Mouse (Mus musculus) embryonic stem cell, embryonic (primary cell): ENCODE measurements around the gene Ankrd13b.

Source experiments
- CTCF ChIA-PET, 4 experiments: fragments of 300-600 bp in 2 of 4; fragments of 350-600 bp in 2 of 4; sonication (Branson Sonifier 250); formaldehyde crosslinking; loops; one replicate each; lab custom pipeline; 2022; ENCODE audit warnings: inconsistent platforms in 2 of 4; lab: Charles Lee
- POLR2A ChIA-PET, 4 experiments: fragments of 300-600 bp in 2 of 4; fragments of 350-600 bp in 2 of 4; sonication (Branson Sonifier 250); formaldehyde crosslinking; loops; one replicate each; lab custom pipeline; 2022; ENCODE audit warnings: antibody characterized with exemption in 4 of 4, inconsistent platforms in 1 of 4; lab: Charles Lee

The Ankrd13b gene

DNA sequence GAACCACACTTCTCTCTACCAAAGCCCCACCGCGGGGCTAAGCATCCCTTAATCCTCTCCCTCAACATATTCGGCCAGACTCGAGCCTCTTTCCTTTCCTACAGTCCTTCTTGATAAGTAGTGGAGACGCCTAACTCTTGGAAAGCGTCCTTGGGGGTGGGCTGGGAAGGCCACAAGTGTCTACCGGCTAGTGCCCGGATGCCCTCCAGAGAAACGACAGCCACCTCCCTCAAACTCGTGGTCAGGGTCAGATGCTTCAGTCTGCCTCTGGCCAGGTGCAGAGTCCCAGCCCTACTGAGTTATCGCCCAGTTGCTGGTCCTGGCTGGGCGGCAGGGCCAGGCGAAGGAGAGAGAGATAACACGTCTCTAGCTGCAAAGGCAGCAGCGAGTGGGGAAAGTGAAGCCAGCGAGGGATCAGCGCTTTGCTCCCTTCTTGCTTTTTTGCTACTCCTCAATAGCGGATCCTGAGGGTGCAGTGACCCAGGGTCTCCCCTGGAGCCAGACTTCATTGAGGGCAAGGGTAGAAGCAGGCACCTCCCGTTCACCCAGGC lies 24.9 kb upstream of the Ankrd13b start:
- CTCF ChIA-PET: interaction anchor here in 3 of 4 experiments (1.0 to 6.4 kb wide), 9 partner anchors 11 to 47 kb away, joined by 3 to 32 read pairs (median 4); partner anchors contain the start of gene Git1 (in 2 of the 3)
- POLR2A ChIA-PET: interaction anchor here (0.5 to 16.4 kb wide), 30 partner anchors 10 to 751 kb away, joined by 3 to 210 read pairs (median 4); partner anchors contain the start of genes Git1 (in 3 of the 4), Ankrd13b (in 2 of the 4), Taok1 (in 2 of the 4) and Gosr1 (in 1 of the 4)

DNA sequence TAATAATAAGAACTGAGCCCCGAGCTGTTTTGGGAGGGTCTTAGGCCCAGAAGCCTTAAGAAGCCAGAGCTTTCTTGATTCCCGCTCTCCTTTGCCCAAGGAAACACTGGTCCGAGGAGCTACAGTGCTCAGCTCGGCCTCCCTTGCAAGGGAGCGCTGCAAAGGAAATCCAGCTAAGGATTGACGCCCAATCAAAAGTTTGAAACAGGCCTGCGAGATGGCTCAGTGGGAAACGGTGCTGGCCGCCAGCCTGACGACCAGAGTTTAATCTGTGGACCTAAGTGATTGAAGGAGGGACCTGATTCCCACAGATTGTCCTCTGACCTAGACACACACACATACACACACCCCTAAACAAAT lies 24.3 kb upstream of the Ankrd13b start:
- ChIA-PET POLR2A (interaction anchor here (0.5 to 16.4 kb wide), 26 partner anchors 8 to 847 kb away, joined by 3 to 210 read pairs (median 4); partner anchors contain the start of genes Ankrd13b (in 2 of the 4), Git1 (in 2 of the 4) and Taok1 (in 2 of the 4)), CTCF (interaction anchor here in 3 of 4 experiments (1.1 to 6.4 kb wide), 8 partner anchors 11 to 47 kb away, joined by 3 to 32 read pairs (median 4); partner anchors contain the start of gene Git1 (in 2 of the 3))

GRCm38 (mm10) chr11:77512891-77513810 lies 23.7 kb upstream of the Ankrd13b start:
- CTCF ChIA-PET: interaction anchor here in 3 of 4 experiments (0.5 to 6.4 kb wide), 12 partner anchors 9 to 469 kb away, joined by 3 to 32 read pairs (median 4); partner anchors contain the start of gene Git1 (in 1 of the 3)
- POLR2A ChIA-PET: interaction anchor here (0.6 to 16.4 kb wide), 30 partner anchors 8 to 847 kb away, joined by 3 to 210 read pairs (median 4); partner anchors contain the start of genes Ankrd13b (in 3 of the 4), Taok1 (in 3 of the 4), Git1 (in 2 of the 4) and Coro6 (in 1 of the 4)

GRCm38 (mm10) chr11:77511336-77511735 lies 21.9 kb upstream of the Ankrd13b start:
- ChIA-PET POLR2A (interaction anchor here in 3 of 4 experiments (0.5 to 16.4 kb wide), 8 partner anchors 10 to 97 kb away, joined by 3 to 210 read pairs (median 4); partner anchors contain the start of genes Git1 (in 2 of the 3), Ankrd13b (in 1 of the 3) and Taok1 (in 1 of the 3)), CTCF (interaction anchor here in 2 of 4 experiments (0.7 to 6.4 kb wide), 3 partner anchors 10 to 16 kb away, joined by 4 to 32 read pairs (median 4); no protein-coding TSS in a partner anchor)

DNA sequence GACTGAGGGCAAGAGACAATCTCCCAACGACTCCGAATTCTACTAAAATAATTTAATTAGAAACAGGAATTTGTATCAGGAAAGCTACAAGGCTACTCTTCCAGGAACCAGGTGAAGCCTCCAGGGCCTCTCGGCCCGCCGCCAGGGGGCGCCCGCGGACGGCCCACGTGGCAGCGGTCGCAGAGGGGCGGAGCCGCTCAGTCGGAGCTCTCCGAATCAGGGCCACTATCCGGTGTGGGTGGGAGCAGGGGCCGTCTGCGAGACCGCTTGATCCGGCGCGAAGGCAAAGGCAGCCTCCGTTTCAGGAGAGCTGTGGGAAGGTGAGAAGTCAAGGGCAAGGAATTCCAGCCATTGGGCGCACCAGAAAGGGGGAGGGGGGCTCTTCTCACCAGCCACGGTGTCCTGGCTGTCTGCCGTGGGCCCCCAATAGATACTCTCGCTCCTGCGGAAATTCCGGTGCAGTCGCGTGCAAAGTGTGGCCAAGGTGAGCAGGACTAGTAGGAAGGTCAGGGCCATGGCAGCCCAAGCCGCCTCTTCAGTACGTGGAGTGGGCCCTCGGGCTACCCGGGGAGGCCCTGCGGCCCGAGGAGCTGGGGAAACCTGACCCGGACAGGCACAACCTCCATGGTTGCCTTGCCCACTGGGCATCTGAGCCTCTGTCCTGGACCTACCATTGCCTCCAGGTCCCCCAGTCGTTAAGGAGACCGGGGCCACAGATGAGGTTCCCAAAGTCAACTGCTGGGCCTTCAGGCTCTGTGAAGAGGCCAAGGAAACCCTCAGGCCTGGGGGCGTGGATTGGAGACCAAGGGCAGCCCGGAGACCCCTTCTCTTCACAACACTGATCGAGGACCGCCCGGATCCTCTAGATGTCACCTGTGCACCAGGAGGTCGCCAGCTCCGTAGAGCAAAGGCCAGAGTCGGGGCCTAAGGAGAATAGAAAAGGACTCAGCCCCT lies 18.9 kb upstream of the Ankrd13b start:
- POLR2A ChIA-PET: interaction anchor here (0.5 to 16.4 kb wide), 38 partner anchors 8 to 474 kb away, joined by 3 to 210 read pairs (median 4); partner anchors contain the start of genes Git1 (in 4 of the 4), Taok1 (in 3 of the 4), Ankrd13b (in 2 of the 4) and Gm10392 (in 1 of the 4)

DNA sequence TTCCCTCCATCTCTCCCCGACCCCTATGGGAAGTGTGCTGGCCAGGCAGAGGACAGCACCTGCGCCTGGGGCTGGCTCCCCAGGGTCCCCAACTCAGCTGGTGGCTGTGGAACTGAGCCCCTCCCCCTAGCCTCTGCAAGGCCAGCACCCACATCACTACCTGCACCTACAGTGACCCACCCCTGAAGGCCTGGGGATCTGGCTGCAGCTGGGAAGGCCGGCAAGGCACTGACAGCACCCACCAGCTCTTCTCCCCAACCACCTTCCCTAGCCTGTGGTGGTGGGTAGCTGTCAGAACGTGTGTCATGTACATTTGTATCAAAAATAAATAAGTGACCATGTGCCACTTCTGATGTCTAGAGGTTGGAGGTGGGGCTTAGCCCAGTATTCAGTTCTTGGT lies 17.9 kb upstream of the Ankrd13b start:
- ChIA-PET CTCF (interaction anchor here (0.5 to 4.8 kb wide), 50 partner anchors 7 to 996 kb away, joined by 3 to 84 read pairs (median 4); partner anchors contain the start of genes Ankrd13b (in 3 of the 4), Git1 (in 2 of the 4), Gm10392 (in 1 of the 4) and Nek8 (in 1 of the 4)), POLR2A (interaction anchor here (0.5 to 16.4 kb wide), 32 partner anchors 8 to 475 kb away, joined by 3 to 210 read pairs (median 4); partner anchors contain the start of genes Git1 (in 4 of the 4), Ankrd13b (in 2 of the 4), Taok1 (in 2 of the 4) and Gm10392 (in 1 of the 4))

More for the DNA sequence above, 18.9 kb upstream of the Ankrd13b start:
- CTCF ChIA-PET: interaction anchor here (0.5 to 4.8 kb wide), 63 partner anchors 8 to 971 kb away, joined by 3 to 84 read pairs (median 4); partner anchors contain the start of genes Ankrd13b (in 3 of the 4), Git1 (in 3 of the 4), Gm10392 (in 1 of the 4) and Nek8 (in 1 of the 4)

- ChIA-PET POLR2A (interaction anchor here in 3 of 4 experiments (0.6 to 16.4 kb wide), 10 partner anchors 9 to 475 kb away, joined by 3 to 210 read pairs (median 5); partner anchors contain the start of genes Ankrd13b (in 2 of the 3), Git1 (in 1 of the 3), Phf12 (in 1 of the 3) and Taok1 (in 1 of the 3)), CTCF (interaction anchor here (0.5 to 4.8 kb wide), 14 partner anchors 9 to 988 kb away, joined by 3 to 84 read pairs (median 5); partner anchors contain the start of genes Git1 (in 2 of the 4), Ankrd13b (in 1 of the 4) and Gm10392 (in 1 of the 4))
Measured at GRCm38 (mm10) chr11:77506941-77507340, 17.5 kb upstream of the Ankrd13b start.

- ChIA-PET CTCF (interaction anchor here in 2 of 4 experiments (0.5 to 4.8 kb wide), 8 partner anchors 8 to 987 kb away, joined by 3 to 84 read pairs (median 4); partner anchors contain the start of genes Ankrd13b (in 1 of the 2) and Git1 (in 1 of the 2)), POLR2A (interaction anchor here in 3 of 4 experiments (0.5 to 16.4 kb wide), 11 partner anchors 7 to 879 kb away, joined by 3 to 210 read pairs (median 7); partner anchors contain the start of genes Ankrd13b (in 2 of the 3), Git1 (in 2 of the 3), Abhd15 (in 1 of the 3) and Gm10392 (in 1 of the 3))
Measured at GRCm38 (mm10) chr11:77506273-77506672, 16.8 kb upstream of the Ankrd13b start.

DNA sequence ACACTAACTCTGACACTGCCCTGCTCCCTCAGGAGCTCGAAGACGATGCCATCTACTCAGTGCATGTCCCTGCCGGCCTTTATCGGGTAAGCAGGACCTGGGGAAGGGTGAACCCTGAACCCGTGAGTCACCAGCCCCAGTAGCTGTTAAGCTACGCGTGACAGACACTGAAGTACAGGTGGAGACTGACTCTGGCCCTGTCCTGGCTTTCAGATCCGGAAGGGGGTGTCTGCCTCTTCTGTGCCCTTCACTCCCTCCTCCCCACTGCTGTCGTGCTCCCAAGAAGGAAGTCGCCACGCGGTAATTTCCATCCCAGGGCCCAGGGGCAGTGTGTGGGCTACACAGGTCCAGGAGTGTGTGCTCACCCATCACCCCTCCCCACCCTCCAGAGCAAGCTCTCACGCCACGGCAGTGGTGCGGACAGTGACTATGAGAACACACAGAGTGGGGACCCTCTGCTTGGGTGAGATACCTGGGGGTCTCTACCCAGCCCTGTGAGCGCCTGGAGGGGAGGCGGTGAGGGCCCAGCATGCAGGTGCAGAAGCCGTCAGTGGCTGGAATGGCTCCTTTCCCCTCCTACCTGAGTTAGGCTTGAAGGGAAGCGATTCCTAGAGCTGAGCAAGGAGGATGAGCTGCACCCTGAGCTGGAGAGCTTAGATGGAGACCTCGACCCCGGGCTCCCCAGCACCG lies 16.0 kb upstream of the Ankrd13b start:
- ChIA-PET CTCF (interaction anchor here in 3 of 4 experiments (1.1 to 4.8 kb wide), 4 partner anchors 9 to 38 kb away, joined by 3 to 84 read pairs (median 4); partner anchors contain the start of gene Git1 (in 1 of the 3)), POLR2A (interaction anchor here in 2 of 4 experiments (0.9 to 16.4 kb wide), 8 partner anchors 8 to 399 kb away, joined by 3 to 210 read pairs (median 4); partner anchors contain the start of genes Ankrd13b (in 2 of the 2), Git1 (in 2 of the 2), Abhd15 (in 1 of the 2) and Gm10392 (in 1 of the 2))

GRCm38 (mm10) chr11:77504377-77504776 lies 14.9 kb upstream of the Ankrd13b start:
- ChIA-PET POLR2A (interaction anchor here in 3 of 4 experiments (0.9 to 16.4 kb wide), 9 partner anchors 9 to 400 kb away, joined by 3 to 210 read pairs (median 10); partner anchors contain the start of genes Git1 (in 2 of the 3), Abhd15 (in 1 of the 3), Ankrd13b (in 1 of the 3) and Gm10392 (in 1 of the 3)), CTCF (interaction anchor here in 2 of 4 experiments (0.6 to 4.8 kb wide), 8 partner anchors 8 to 239 kb away, joined by 3 to 84 read pairs (median 3); partner anchors contain the start of gene Git1 (in 1 of the 2))

DNA sequence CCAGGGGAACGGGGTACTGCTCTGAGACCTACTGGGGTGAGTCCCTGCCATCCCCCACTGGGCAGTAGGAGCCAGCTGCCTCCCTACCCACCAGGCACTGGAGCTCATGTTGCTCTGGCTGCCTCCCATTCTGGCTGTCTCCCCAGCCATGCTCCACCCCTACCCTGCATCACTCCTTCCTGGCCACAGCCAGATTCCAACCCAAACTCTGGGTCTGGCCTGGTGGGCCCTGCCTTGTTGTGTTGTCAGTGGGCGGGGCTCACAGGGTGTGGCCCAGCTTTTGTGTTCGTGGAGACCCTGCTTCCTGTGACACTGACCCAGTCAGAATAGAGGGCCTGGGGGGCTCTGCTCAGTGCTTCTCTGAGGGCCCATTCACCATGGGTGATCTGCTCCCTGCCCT lies 14.0 kb upstream of the Ankrd13b start:
- ChIA-PET CTCF (interaction anchor here in 3 of 4 experiments (0.7 to 2.5 kb wide), 12 partner anchors 10 to 317 kb away, joined by 3 to 11 read pairs (median 3); partner anchors contain the start of gene Ankrd13b (in 1 of the 3)), POLR2A (interaction anchor here (0.7 to 16.4 kb wide), 15 partner anchors 9 to 126 kb away, joined by 3 to 210 read pairs (median 5); partner anchors contain the start of genes Ankrd13b (in 3 of the 4), Git1 (in 3 of the 4), Abhd15 (in 2 of the 4) and Taok1 (in 2 of the 4))

DNA sequence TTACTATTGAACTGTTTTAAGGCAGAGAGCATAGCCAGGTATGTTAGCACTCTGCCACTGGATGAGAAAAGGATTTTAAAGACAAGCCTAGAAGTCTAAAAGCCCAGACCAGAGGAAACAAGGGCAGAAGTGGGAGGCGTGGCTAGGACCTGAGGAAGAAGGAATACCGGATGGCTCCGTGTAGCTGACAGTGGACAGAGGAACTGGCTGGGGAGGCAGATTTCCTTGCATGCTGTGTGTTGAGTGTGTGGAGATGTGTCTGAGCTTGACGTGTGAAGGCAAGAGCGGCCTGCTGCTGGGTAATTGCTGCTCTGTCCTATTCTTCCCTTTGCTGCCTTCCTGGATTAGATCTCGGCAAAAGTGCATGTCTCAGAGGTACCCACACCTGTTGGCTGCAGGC lies 13.0 kb upstream of the Ankrd13b start:
- CTCF ChIA-PET: interaction anchor here in 2 of 4 experiments (0.9 to 3.4 kb wide), 8 partner anchors 8 to 318 kb away, joined by 3 to 32 read pairs (median 4); partner anchors contain the start of genes Git1 (in 2 of the 2), Abhd15 (in 1 of the 2), Ankrd13b (in 1 of the 2) and Trp53i13 (in 1 of the 2)

GRCm38 (mm10) chr11:77501971-77502370 lies 12.5 kb upstream of the Ankrd13b start:
- POLR2A ChIA-PET: interaction anchor here in 3 of 4 experiments (0.5 to 16.4 kb wide), 8 partner anchors 9 to 745 kb away, joined by 3 to 210 read pairs (median 8); partner anchors contain the start of genes Abhd15 (in 1 of the 3), Ankrd13b (in 1 of the 3) and Git1 (in 1 of the 3)
- CTCF ChIA-PET: interaction anchor here (0.5 to 3.4 kb wide), 19 partner anchors 9 to 1656 kb away, joined by 3 to 32 read pairs (median 5); partner anchors contain the start of genes Ankrd13b (in 2 of the 4), Abhd15 (in 1 of the 4), Git1 (in 1 of the 4) and Gm10392 (in 1 of the 4)

More for the DNA sequence above, 13.0 kb upstream of the Ankrd13b start:
- POLR2A ChIA-PET: interaction anchor here in 3 of 4 experiments (0.6 to 16.4 kb wide), 11 partner anchors 9 to 480 kb away, joined by 3 to 210 read pairs (median 10); partner anchors contain the start of genes Git1 (in 3 of the 3), Abhd15 (in 2 of the 3), Ankrd13b (in 2 of the 3) and Phf12 (in 1 of the 3)
